Mouse (Mus musculus) embryonic fibroblast, embryonic 13.5 days (primary cell): ENCODE data around the gene Prss45.

ENCODE experiments used
- CTCF ChIP-seq: IDR thresholded peaks from 2 replicates; pipeline ENCODE4 v1.5.1; 2011; ENCODE audit warnings: mild to moderate bottlenecking, control low read depth, low read length, moderate library complexity, borderline replicate concordance; ENCODE audit not compliant: insufficient read depth
- POLR2A ChIP-seq: IDR thresholded peaks from 2 replicates; pipeline ENCODE4 v1.6.1; 2011; ENCODE audit warnings: low read depth, mild to moderate bottlenecking, control low read depth, low read length, moderate library complexity

DNA sequence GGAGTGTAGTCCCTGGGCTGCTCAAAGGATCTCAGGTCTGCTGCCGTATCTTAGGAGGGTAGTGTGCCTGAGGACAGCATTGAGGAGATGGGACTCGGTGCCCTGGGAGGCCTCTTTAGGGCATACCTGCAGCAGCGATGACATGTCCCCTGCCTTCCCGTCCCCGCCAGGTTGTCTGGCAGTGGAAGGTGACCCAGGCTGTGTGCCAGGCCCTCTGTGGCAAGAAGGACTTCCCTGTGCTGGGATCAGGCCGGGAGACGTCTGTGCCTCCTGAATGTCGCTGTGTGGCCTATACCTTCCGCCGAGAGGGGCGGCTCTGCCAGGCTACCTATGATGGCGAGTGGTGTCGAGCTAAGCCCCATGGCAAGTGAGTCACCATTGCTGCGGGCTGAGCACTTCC is 54.5 kb downstream of the Prss45 start:
- no peak for TF ChIP-seq POLR2A
- TF ChIP-seq CTCF, result no peak
